Mouse (Mus musculus): ENCODE measurements around the gene Hnrnpm.
"Not testable (repeated sequence)": the region's sequence is repeated elsewhere in the genome, so short reads cannot be mapped to it uniquely, and the experiment has no call there.

Gene Hnrnpm

GRCm38 (mm10) chr17:33686760-33687159 is at the start of gene Hnrnpm:
Gene Hnrnpm, minus strand, starts transcription at chr17:33686860.
- no peak for DNase-seq (ENCODE audit: low spot score in 2 of 2)

- DNase-seq (ENCODE audit: low spot score in 2 of 2), result not testable (repeated sequence)
Observed at GRCm38 (mm10) chr17:33733526-33733925, 46.9 kb upstream of the Hnrnpm start.

GRCm38 (mm10) chr17:33732556-33733083 is 46.0 kb upstream of the Hnrnpm start:
- not testable (repeated sequence) for DNase-seq (ENCODE audit: low spot score in 2 of 2)

- DNase-seq (ENCODE audit: low spot score in 2 of 2), result no peak
Observed at GRCm38 (mm10) chr17:33729215-33729614, 42.6 kb upstream of the Hnrnpm start.

GRCm38 (mm10) chr17:33728396-33728795 is 41.7 kb upstream of the Hnrnpm start:
- DNase-seq (ENCODE audit: low spot score in 2 of 2), result no peak

- DNase-seq (ENCODE audit: low spot score in 2 of 2), result no peak
Observed at GRCm38 (mm10) chr17:33719736-33720378, 33.2 kb upstream of the Hnrnpm start.

GRCm38 (mm10) chr17:33718944-33719725 is 32.5 kb upstream of the Hnrnpm start:
- DNase-seq (ENCODE audit: low spot score in 2 of 2), result no peak

- peak; percentile 98 to 99 for DNase-seq (ENCODE audit: low spot score in 2 of 2)
Observed at GRCm38 (mm10) chr17:33718384-33718881, 31.8 kb upstream of the Hnrnpm start, which contains the start of gene March2. Gene March2, minus strand, starts transcription at chr17:33718670.

GRCm38 (mm10) chr17:33717982-33718381 is 31.3 kb upstream of the Hnrnpm start:
- DNase-seq (ENCODE audit: low spot score in 2 of 2), result no peak

GRCm38 (mm10) chr17:33717246-33717645 is 30.6 kb upstream of the Hnrnpm start:
- DNase-seq (ENCODE audit: low spot score in 2 of 2), result no peak

GRCm38 (mm10) chr17:33714779-33715178 is 28.1 kb upstream of the Hnrnpm start:
- DNase-seq (ENCODE audit: low spot score in 2 of 2), result no peak

- DNase-seq (ENCODE audit: low spot score in 2 of 2), result no peak
Observed at GRCm38 (mm10) chr17:33713271-33713670, 26.6 kb upstream of the Hnrnpm start.

GRCm38 (mm10) chr17:33709834-33710233 is 23.2 kb upstream of the Hnrnpm start:
- DNase-seq (ENCODE audit: low spot score in 2 of 2), result no peak

GRCm38 (mm10) chr17:33703091-33703490 is 16.4 kb upstream of the Hnrnpm start:
- DNase-seq (ENCODE audit: low spot score in 2 of 2), result no peak

- no peak for DNase-seq (ENCODE audit: low spot score in 2 of 2)
Observed at GRCm38 (mm10) chr17:33702178-33702577, 15.5 kb upstream of the Hnrnpm start.

- DNase-seq (ENCODE audit: low spot score in 2 of 2), result no peak
Observed at GRCm38 (mm10) chr17:33695471-33695870, 8.8 kb upstream of the Hnrnpm start.

GRCm38 (mm10) chr17:33685249-33685653 is 1.4 kb downstream of the Hnrnpm start:
- DNase-seq (ENCODE audit: low spot score in 2 of 2), result peak; percentile 97 to 98

- DNase-seq (ENCODE audit: low spot score in 2 of 2), result peak; percentile 51 to 54
Observed at GRCm38 (mm10) chr17:33684671-33685231, 1.9 kb downstream of the Hnrnpm start.

- no peak for DNase-seq (ENCODE audit: low spot score in 2 of 2)
Observed at GRCm38 (mm10) chr17:33681767-33682166, 4.9 kb downstream of the Hnrnpm start.

GRCm38 (mm10) chr17:33678771-33679170 is 7.9 kb downstream of the Hnrnpm start:
- DNase-seq (ENCODE audit: low spot score in 2 of 2), result no peak

- no peak for DNase-seq (ENCODE audit: low spot score in 2 of 2)
Observed at GRCm38 (mm10) chr17:33676086-33676485, 10.6 kb downstream of the Hnrnpm start.

GRCm38 (mm10) chr17:33675452-33675851 is 11.2 kb downstream of the Hnrnpm start:
- peak; percentile 12 to 26 for DNase-seq (ENCODE audit: low spot score in 2 of 2)
